Mouse (Mus musculus): ENCODE measurements at regions not wholly inside any gene's neighbourhood (a gene's known extent, or its start where the extent isn't known, plus 50 kb on each side); places are given as distances from the start of the nearest gene placed in this dataset.

- no peak for TF ChIP-seq CTCF (IDR thresholded peaks at IDR 0.05)
- ATAC-seq (no peak), DNase-seq (ENCODE audit: low read depth, low spot score) (no peak)
- POLR2A ChIA-PET, result no interaction called here
- H3K27me3 ChIP-seq, result no peaks in the 10 kb centered on the region
- in situ Hi-C loops (cut with MboI; ENCODE audit: low pct_unique_long_range_greater_than_20kb), result no loop called here
- CTCF ChIA-PET, result no interaction called here
Measured at GRCm38 (mm10) chr13:83216454-83216853, 287.4 kb upstream of the Mef2c start.

- no peak for ATAC-seq
- TF ChIP-seq CTCF (IDR thresholded peaks at IDR 0.05), result no peak
- no peaks in the 10 kb centered on the region for H3K27me3 ChIP-seq
- ChIA-PET CTCF (no interaction called here), POLR2A (no interaction called here)
- in situ Hi-C loops (cut with MboI; ENCODE audit: low pct_unique_long_range_greater_than_20kb), result no loop called here
- DNase-seq (ENCODE audit: low read depth, low spot score), result no peak
Measured at GRCm38 (mm10) chr13:83252452-83252851, 251.4 kb upstream of the Mef2c start.

DNA sequence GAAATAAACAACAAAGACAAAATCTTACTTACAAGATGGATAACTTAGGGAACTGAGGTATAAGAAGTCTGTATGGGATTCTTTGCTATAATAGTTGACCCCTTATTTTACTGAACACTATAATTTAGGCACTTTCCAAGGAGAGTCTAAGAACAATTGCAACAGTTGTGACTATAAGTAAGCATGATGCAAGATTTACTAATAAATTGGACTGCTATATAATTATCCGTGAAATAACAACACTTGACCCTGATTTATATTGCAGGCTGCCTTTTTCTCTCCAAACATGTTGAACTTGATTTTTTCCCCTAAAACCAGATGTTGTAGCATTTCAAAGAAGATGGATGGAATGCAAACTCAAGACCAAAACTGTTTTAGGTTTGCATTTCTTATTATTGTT, 237.2 kb upstream of the Mef2c start:
- CTCF ChIA-PET, result no interaction called here
- in situ Hi-C loops (cut with MboI; ENCODE audit: low pct_unique_long_range_greater_than_20kb), result no loop called here
- DNase-seq (ENCODE audit: low read depth, low spot score) (no peak), ATAC-seq (no peak)
- H3K27me3 ChIP-seq, result no peaks in the 10 kb centered on the region
- POLR2A ChIA-PET, result no interaction called here
- TF ChIP-seq CTCF (IDR thresholded peaks at IDR 0.05), result no peak

DNA sequence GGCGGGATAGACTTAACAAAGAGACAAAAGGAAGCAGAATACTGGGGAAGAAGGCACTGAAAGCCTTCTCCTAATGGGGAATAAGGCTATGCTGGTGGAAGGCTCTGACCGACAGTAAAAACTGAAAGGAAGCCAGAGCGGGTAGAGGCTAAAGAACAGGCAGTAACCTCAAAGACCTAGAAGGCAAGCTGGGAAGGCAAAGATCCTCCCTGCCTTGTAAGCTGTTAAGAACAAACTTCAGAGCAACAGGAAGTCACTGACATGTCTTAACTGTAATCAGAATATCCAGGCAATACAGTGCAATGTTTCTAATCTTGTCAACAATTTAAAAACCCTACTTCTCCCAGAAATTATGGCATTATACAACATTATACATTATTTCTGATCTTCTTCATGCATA, 235.2 kb upstream of the Mef2c start:
- POLR2A ChIA-PET, result no interaction called here

DNA sequence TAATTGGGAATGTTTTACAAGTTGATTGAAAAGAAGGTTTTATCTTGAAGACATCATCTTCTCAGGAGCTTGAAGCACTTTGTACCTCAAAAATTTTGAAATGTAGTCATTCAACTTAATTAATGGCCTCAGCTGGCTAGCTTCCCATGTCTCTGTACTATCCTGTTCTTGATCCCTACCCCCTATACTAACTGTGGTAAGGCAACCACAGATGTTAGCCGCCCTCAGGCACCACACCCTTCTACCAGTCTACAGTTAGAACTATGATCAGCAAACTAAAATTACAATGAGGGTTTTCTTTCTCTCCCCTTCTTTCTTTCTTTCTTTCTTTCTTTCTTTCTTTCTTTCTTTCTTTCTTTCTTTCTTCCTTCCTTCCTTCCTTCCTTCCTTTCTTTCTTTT, 225.1 kb upstream of the Mef2c start:
- TF ChIP-seq CTCF (IDR thresholded peaks at IDR 0.05), result no peak
- no peak for ATAC-seq
- ChIA-PET CTCF (no interaction called here), POLR2A (no interaction called here)
- in situ Hi-C loops (cut with MboI; ENCODE audit: low pct_unique_long_range_greater_than_20kb), result no loop called here
- no peak for DNase-seq (ENCODE audit: low read depth, low spot score)
- H3K27me3 ChIP-seq, result no peaks in the 10 kb centered on the region

More for the DNA sequence above, 235.2 kb upstream of the Mef2c start:
- CTCF ChIA-PET, result no interaction called here
- no peak for ATAC-seq
- in situ Hi-C loops (cut with MboI; ENCODE audit: low pct_unique_long_range_greater_than_20kb), result no loop called here
- TF ChIP-seq CTCF (IDR thresholded peaks at IDR 0.05), result no peak
- DNase-seq (ENCODE audit: low read depth, low spot score), result no peak
- no peaks in the 10 kb centered on the region for H3K27me3 ChIP-seq

DNA sequence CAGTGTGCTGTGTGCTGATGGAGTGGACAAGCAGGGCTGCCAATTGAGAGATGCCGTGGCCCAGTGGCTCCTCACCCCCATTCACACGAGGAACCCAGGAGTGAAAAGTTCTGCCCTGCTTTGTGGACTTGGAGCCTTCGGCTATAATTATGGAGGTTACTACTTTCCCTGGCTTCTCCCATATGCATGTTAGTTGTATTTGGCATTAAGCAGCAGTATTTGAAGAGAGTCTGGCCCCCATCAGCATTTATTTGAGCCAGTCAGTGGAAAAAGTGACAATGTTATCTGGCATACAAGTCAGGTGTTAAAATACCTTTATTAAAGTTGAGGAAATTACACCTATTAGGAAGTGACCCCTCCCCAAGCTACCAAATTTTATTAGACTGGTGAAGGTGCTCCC, 196.1 kb upstream of the Mef2c start:
- POLR2A ChIA-PET, result no interaction called here
- CTCF ChIA-PET, result no interaction called here
- H3K27me3 ChIP-seq, result peaks cover 19% of the 10 kb centered on the region
- DNase-seq (ENCODE audit: low read depth, low spot score) (no peak), ATAC-seq (no peak)
- in situ Hi-C loops (cut with MboI; ENCODE audit: low pct_unique_long_range_greater_than_20kb), result no loop called here
- TF ChIP-seq CTCF (IDR thresholded peaks at IDR 0.05), result no peak

DNA sequence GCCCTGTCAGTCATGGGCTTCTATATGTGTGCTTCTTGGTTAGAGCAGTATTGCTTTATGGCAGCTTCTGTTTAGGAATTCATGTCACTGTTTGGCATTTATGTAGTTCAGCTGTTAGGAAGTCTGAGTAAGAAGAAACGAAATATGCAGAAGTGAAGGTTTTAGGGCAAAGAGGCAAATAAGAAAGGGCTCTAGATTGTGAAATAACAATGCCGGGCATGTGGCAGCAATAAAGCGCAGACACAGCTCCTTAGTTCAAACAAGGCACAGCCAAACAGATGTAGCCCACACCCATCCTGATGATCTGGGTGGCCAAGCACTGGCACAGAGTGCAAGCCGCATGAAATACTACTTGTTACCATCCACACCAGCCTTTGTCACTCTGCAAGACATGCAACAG, 175.3 kb upstream of the Mef2c start:
- in situ Hi-C loops (cut with MboI; ENCODE audit: low pct_unique_long_range_greater_than_20kb), result no loop called here
- DNase-seq (ENCODE audit: low read depth, low spot score), result no peak
- ChIA-PET POLR2A (no interaction called here), CTCF (interaction anchor here (0.7 kb wide), 1 partner anchor 21 kb away, joined by 3 read pairs; no protein-coding TSS in a partner anchor)
- no peaks in the 10 kb centered on the region for H3K27me3 ChIP-seq
- TF ChIP-seq CTCF (IDR thresholded peaks at IDR 0.05), result no peak
- ATAC-seq, result no peak

DNA sequence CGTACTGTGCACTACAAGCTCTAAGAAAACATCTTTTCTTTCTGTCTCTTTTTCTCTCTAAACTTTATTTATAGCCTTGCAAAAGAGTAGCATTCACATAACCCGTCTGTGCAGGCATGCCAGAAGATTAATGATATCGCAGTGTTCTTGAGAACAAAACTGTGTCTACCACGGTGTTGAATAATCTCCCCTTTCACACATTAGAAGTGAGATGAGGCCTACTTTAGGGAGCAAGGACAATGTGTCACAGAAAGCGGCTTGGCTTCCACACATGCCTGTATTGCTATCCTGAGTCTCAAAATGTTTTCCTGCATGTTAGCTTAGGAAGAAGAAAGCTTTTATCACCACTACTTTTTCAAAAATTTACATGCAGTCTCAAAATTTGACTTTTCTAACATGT, 170.1 kb upstream of the Mef2c start:
- DNase-seq (ENCODE audit: low read depth, low spot score) (no peak), ATAC-seq (no peak)
- no peaks in the 10 kb centered on the region for H3K27me3 ChIP-seq
- TF ChIP-seq CTCF (IDR thresholded peaks at IDR 0.05), result no peak
- ChIA-PET CTCF (no interaction called here), POLR2A (no interaction called here)
- in situ Hi-C loops (cut with MboI; ENCODE audit: low pct_unique_long_range_greater_than_20kb), result no loop called here

- CTCF ChIA-PET, result no interaction called here
- DNase-seq (ENCODE audit: low read depth, low spot score), result no peak
- TF ChIP-seq CTCF (IDR thresholded peaks at IDR 0.05), result no peak
- no peaks in the 10 kb centered on the region for H3K27me3 ChIP-seq
- in situ Hi-C loops (cut with MboI; ENCODE audit: low pct_unique_long_range_greater_than_20kb), result no loop called here
- ATAC-seq, result no peak
- POLR2A ChIA-PET, result interaction anchor here (0.6 kb wide), 1 partner anchor 12 kb away, joined by 3 read pairs; no protein-coding TSS in a partner anchor
Measured at GRCm38 (mm10) chr13:83344611-83345319, 159.1 kb upstream of the Mef2c start.

- POLR2A ChIA-PET, result no interaction called here
- DNase-seq (ENCODE audit: low read depth, low spot score), result no peak
- H3K27me3 ChIP-seq, result no peaks in the 10 kb centered on the region
- in situ Hi-C loops (cut with MboI; ENCODE audit: low pct_unique_long_range_greater_than_20kb), result no loop called here
- CTCF ChIA-PET, result no interaction called here
- TF ChIP-seq CTCF (IDR thresholded peaks at IDR 0.05), result no peak
- ATAC-seq, result no peak
Measured at GRCm38 (mm10) chr13:83355341-83355740, 148.5 kb upstream of the Mef2c start.

GRCm38 (mm10) chr13:83360529-83360928, 143.3 kb upstream of the Mef2c start:
- in situ Hi-C loops (cut with MboI; ENCODE audit: low pct_unique_long_range_greater_than_20kb), result no loop called here
- POLR2A ChIA-PET, result no interaction called here
- TF ChIP-seq CTCF (IDR thresholded peaks at IDR 0.05), result no peak
- ATAC-seq (no peak), DNase-seq (ENCODE audit: low read depth, low spot score) (no peak)
- CTCF ChIA-PET, result no interaction called here
- H3K27me3 ChIP-seq, result no peaks in the 10 kb centered on the region

DNA sequence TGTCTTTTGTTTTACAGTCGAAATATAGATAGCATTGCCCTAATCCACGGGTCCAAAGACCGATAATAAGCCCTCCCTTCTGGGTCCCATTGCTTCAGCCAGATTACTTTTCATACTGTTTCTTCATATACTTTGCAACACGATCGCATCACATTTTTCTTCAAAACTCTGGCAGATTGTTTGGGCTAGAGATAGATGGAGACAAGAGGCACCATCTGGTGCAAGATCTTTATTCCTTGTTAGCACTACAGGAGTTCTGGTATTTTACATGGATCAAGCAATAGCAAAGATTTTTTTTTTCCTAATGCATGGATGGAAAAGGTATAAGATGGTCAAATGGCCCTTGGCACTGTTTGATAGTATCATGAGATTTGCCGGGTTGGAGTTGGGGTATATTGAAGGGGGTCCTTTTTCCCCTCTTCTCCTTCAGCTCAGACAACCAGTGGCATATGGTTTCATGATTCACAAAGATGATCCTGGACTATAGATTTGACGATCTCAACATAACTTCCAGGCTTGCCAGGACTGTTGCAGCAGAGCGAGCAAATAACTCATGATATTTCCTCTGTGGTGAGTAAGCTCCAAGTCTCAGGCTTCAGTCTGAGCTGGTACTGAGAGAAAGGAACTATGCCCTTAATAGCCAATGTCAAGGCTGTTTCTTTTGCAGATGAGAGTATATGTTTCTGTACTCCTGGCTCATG, 127.6 kb upstream of the Mef2c start:
- in situ Hi-C loops (cut with MboI; ENCODE audit: low pct_unique_long_range_greater_than_20kb), result no loop called here
- no peak for ATAC-seq
- DNase-seq (ENCODE audit: low read depth, low spot score), result no peak
- peaks cover 7% of the 10 kb centered on the region for H3K27me3 ChIP-seq
- ChIA-PET POLR2A (no interaction called here), CTCF (no interaction called here)
- TF ChIP-seq CTCF (IDR thresholded peaks at IDR 0.05), result no peak
